Mouse (Mus musculus) frontal cortex, postnatal 36 days (tissue): ENCODE data around the gene Rgp1.

Experiments used
- DNase-seq, 2 experiments: peaks; one replicate each; pipeline ENCODE4 v3.0.0; 2022; ENCODE audit warnings: low spot score in 2 of 2

Rgp1 gene

GRCm38 (mm10) chr4:43634621-43635374, 56.3 kb downstream of the Rgp1 start:
- DNase-seq: no peak

- no peak for DNase-seq
Observed at GRCm38 (mm10) chr4:43636751-43637150, 58.2 kb downstream of the Rgp1 start.
